Mouse (Mus musculus) kidney, adult 18-20 months (tissue): ENCODE measurements around the gene Abcb5.

Experiments
- DNase-seq: peaks from one replicate; pipeline ENCODE4 v3.0.0; 2021

The Abcb5 gene

DNA sequence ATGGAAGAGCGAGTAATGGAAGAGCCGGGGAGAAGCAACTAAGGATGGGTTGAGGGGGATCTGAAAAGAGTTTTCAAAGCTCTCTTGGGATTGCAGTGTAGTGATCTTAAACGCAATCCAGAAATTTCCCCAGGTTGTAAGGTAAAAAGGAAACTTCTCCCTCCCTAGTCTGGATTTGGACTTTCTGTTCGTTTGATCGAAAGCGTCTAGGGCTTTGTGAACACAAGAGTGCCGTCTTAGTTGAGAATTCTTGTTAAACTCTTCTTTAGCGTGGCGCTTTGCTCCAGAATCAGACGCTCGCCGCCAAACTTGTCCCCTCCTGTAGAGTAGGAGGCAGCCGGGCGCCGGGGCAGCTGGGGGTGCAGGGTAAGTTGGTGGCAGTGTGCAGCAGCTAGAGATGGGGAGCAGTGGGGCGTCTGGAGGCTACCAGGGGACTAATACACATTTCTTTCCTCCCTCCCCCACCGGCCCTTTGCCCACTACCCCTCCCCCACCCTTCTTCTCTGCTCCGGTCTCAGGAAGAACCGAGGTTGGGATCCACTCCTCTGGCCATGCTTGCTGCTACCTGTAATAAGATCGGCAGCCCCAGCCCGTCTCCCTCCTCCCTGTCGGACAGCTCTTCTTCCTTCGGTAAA is 118.2 kb downstream of the Abcb5 start:
- DNase-seq = peak; percentile 24

DNA sequence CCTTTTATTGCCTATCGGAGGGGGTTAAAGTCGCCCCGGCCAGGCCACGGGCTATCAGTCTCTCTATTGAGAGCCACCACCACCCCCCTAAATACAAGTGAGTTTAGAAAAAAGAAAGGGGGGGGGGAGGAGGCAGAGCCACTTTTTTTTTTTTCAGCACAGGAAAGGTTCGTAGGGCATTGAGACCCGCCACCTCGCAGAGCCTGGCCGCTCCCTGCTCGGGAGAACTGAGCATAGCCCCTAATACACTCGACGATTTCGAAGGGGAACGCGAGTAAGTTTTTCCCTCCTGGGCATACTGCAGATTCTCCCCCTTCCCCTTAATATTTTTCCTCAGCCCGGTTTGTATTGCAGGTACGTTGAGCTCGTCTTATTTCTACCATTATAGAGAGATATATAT is 118.8 kb downstream of the Abcb5 start:
- no peak for DNase-seq

GRCm38 (mm10) chr12:118846649-118847321 is 119.4 kb downstream of the Abcb5 start:
- DNase-seq = no peak

DNA sequence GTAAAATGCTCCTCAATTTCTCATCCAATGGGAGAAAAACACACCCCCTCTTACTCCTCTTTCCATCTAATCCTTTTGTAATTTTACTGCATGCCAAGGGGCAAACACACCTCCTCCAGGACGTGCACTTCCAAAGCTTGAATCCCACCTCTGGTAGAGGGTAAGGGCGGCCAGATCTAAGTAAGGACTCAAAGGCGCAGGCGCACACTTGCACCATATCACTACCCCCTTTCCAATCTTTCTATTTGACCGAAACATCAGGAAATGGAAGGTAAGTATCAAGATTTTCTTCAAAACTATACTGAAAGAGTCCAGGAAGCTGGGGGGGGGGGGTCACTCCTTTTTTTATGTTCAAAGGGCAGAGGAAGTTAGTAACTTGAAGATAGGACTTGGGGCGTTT is 120.0 kb downstream of the Abcb5 start, which contains the start of gene Sp8:
Gene Sp8 (plus strand): TSS at position 109 of the 400 bp plus-strand sequence.
- no peak for DNase-seq

DNA sequence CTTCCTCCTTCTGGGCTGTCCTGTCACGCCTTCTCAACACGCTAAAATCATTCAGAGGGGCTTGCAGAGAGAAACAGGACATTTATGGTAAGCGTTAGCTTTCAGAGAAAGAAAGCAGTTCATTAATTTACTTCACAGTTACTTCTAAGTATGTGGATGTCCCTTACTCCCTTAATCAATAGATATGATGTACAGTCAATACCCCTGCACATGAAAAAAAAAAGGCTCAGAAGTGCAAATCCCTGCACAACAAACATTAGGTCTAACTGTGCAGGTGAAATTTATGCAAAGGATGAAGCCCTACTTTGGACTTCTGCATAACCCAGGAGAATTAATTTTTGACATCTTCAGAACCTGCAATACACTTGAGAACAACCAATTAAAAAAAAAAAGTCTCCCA is 120.9 kb downstream of the Abcb5 start:
- no peak for DNase-seq

- no peak for DNase-seq
Observed at GRCm38 (mm10) chr12:118844841-118845240, 121.4 kb downstream of the Abcb5 start.

- DNase-seq = no peak
Observed at GRCm38 (mm10) chr12:118844111-118844510, 122.1 kb downstream of the Abcb5 start.

DNA sequence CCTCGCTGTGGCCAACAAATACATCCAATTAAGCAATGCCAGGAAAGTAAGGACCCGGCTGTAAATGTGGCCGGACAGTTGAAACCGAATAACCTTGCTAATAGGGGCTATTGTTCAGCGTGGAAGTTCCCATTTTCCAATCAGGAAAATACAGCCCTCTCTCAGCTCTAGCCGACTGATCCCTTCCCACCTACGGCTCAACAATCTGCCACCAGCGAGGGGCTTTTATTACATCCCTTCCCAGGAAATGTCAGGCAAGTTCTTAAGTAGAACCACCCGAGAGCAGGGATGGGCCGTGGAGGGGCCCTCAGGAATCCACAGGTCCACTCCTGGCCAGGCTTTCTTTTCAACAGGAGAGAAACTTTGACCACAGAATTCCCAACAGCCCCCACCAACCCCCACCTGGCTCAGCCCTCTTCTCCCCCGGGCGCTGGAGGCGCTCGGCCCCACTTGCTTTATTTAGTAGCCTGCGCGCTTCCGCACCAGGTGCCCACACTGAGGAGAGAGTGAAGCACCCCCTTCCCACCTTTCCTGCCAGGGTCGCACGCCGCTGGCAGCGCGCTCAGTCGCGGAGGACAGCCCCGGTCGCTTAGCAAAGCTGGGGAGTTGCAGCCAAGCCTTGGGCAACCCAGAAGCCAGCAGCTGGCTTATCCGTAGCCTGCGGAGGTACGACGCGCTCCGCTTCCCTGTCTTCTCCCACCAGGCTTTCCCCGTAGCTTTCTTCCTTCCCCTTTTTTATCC is 123.4 kb downstream of the Abcb5 start:
- DNase-seq = no peak

GRCm38 (mm10) chr12:118841971-118842550 is 124.2 kb downstream of the Abcb5 start:
- no peak for DNase-seq

- no peak for DNase-seq
Observed at GRCm38 (mm10) chr12:118841381-118841922, 124.8 kb downstream of the Abcb5 start.

DNA sequence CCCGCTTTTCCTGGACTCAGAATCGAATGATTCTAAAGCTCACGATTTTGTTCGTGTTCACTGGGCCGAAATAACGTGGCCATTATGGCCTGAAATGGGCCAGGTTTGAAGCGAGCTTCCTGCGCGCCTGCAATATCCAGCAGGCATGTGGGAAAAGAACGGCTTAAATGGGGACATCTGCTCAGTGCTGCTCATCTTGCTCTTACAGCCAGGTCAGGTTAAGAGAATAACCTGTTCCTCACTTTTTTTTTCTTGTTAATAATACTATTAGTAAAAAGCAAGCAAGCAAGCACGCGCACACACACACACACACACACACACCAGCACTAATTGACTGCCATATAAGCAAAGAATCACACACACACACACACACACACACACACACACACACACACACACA is 125.4 kb downstream of the Abcb5 start:
- DNase-seq = no peak

DNA sequence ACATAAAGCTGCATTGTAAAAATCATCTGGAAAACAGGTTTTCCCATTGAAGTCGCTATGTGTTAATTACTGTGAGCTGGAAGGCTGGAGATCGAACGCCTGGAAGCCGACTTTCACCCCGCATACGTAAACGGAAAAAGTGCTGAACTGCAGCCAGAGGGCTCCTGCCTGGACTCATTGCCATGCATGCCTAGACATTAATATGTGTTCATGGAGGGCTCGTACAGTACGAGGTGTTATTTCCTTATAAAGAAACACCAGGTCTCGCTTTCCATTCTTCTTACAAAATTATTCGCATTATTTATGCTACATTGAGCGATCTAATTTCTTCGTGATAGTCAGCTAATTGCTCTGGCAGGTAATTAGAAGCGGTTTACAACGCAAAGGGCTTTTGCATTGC is 125.9 kb downstream of the Abcb5 start:
- no peak for DNase-seq

GRCm38 (mm10) chr12:118839398-118839797 is 126.8 kb downstream of the Abcb5 start:
- no peak for DNase-seq

GRCm38 (mm10) chr12:118838260-118838659 is 128.0 kb downstream of the Abcb5 start:
- no peak for DNase-seq

DNA sequence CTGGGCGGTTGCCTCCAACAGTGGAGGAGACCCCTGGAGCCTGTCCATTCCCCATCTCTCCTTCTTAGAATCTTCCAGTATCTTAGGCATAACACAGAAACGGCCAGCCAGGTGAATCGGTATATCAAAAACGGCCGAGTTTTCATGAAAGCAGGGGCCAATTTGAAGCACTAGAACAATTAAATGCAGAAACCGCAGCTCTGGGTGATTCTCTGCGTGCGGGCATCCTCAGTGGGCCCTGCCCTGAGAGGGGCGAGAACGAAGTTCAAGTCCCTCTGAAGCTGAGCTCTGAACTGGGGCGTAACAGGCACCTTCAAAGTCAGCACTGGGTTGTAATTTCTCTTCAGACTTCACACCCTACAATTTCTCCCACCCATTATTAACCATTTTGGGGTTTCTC is 128.9 kb downstream of the Abcb5 start:
- no peak for DNase-seq

- peak; percentile 33 for DNase-seq
Observed at GRCm38 (mm10) chr12:118836411-118837341, 129.5 kb downstream of the Abcb5 start.

DNA sequence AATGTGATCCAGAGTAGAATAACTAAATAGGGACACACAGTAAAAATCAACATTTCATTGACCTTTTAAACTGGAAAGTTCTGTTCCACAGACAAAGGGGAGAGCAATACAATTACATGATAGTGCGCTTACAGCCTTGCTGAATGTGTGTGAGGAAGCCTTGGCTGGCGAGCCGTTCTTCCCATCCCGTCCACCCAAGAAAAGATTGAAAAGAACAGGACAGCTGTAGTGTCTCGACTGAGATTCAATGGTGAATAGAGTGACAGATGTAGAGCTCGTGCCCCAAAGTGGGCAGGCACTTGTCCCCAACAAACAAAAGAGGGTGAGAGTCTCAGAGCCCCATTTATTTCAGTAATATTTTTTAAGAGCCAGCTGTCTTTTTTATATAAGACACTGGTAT is 136.3 kb downstream of the Abcb5 start:
- DNase-seq = no peak
